Mouse (Mus musculus) E14TG2a.4 (cell line): ENCODE measurements around the gene Tbl2.

Experiments
- H3K27me3 ChIP-seq: 2 replicates; pipeline ENCODE4 v1.6.1; 2014; ENCODE audit warnings: low read length, control low read depth; ENCODE audit not compliant: insufficient read depth
- H3K36me3 ChIP-seq: 2 replicates; pipeline ENCODE4 v1.6.1; 2014; ENCODE audit warnings: low read length, control low read depth; ENCODE audit not compliant: insufficient read depth
- H3K4me1 ChIP-seq: replicated peaks from 2 replicates; pipeline ENCODE4 v1.6.1; 2014; ENCODE audit warnings: low read depth, low read length, control low read depth
- H3K4me3 ChIP-seq: replicated peaks from 2 replicates; pipeline ENCODE4 v1.5.1; 2014; ENCODE audit warnings: mild to moderate bottlenecking, low read length
- H3K9me3 ChIP-seq: 2 replicates; pipeline ENCODE4 v1.6.1; 2014; ENCODE audit warnings: low read length, control low read depth
- CTCF ChIP-seq: conservative IDR thresholded peaks from 2 replicates; pipeline ENCODE4 v1.5.1; 2014; ENCODE audit warnings: low read length
- NANOG ChIP-seq: IDR thresholded peaks from 2 replicates; pipeline ENCODE4 v1.6.1; 2014; ENCODE audit warnings: borderline replicate concordance, low read length, mixed read lengths
- POU5F1 ChIP-seq: IDR thresholded peaks from 2 replicates; pipeline ENCODE4 v1.6.1; 2014; ENCODE audit warnings: low read length, borderline replicate concordance

The Tbl2 gene

DNA sequence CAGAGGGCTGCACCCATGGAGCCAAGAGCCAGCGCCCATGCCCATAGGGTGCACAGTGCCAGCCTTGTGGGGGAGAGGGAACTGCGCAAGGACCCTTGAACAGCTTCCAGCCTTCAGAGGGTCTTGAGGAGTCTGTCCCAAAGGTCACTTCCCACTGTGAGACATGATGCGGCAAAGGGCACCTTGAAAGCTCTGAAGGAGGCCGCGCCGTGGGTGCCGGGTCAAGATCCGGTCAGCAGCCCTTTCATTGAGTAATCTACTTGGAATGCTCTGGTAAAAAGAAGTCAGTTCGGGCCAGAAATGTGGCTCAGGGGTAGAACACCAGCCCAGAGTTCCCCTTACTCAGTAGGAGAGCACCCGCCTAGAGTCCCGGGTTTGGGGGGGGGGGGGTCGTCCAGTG is 35.7 kb upstream of the Tbl2 start:
- no peak overlapping the region for H3K4me3 ChIP-seq
- TF ChIP-seq NANOG: no peak
- no peak for TF ChIP-seq CTCF
- TF ChIP-seq POU5F1: no peak
- peaks cover 35% of the 10 kb centered on the region for H3K4me1 ChIP-seq
- peaks cover 28% of the 10 kb centered on the region for H3K27me3 ChIP-seq
- no peaks in the 10 kb centered on the region for H3K36me3 ChIP-seq
- H3K9me3 ChIP-seq: no peaks in the 10 kb centered on the region

- Histone ChIP-seq H3K27me3 (peaks cover 14% of the 10 kb centered on the region), H3K36me3 (no peaks in the 10 kb centered on the region), H3K9me3 (no peaks in the 10 kb centered on the region), H3K4me3 (no peak overlapping the region), H3K4me1 (peaks cover 39% of the 10 kb centered on the region)
- TF ChIP-seq POU5F1 (no peak), CTCF (no peak), NANOG (no peak)
Observed at GRCm38 (mm10) chr5:135115241-135115640, 34.2 kb upstream of the Tbl2 start.

DNA sequence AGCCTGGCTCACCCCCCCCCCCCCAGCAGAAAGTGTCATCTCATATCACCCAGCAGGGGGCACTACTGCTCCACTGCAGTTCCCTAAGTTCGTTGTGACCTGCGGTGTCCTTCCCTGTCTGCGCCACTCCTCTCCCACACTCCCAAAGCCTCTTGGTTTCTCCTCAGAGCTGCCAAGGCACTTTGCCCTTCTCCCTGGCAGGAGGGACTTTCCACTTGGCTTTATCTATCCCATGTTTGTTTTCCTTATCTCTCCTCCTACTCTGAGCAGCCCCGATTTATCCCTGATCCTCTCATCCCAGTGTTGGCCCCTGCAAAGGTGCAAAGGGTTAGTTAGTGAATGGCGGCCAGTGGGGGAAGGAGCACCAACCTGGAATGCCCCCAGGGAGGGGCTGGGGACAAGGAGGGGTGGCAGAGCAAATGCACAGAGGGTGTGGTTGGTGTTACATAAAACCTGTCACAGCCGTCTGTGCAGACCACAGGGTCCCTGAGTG is 30.8 kb upstream of the Tbl2 start:
- no peaks in the 10 kb centered on the region for H3K9me3 ChIP-seq
- no peaks in the 10 kb centered on the region for H3K36me3 ChIP-seq
- peaks cover 51% of the 10 kb centered on the region for H3K4me1 ChIP-seq
- H3K27me3 ChIP-seq: peaks cover 24% of the 10 kb centered on the region
- H3K4me3 ChIP-seq: 0 out of 2 replicates have a peak overlapping the region, but pooled peaks have one; percentile 29
- TF ChIP-seq POU5F1 (no peak), NANOG (no peak), CTCF (peak; percentile 76)

DNA sequence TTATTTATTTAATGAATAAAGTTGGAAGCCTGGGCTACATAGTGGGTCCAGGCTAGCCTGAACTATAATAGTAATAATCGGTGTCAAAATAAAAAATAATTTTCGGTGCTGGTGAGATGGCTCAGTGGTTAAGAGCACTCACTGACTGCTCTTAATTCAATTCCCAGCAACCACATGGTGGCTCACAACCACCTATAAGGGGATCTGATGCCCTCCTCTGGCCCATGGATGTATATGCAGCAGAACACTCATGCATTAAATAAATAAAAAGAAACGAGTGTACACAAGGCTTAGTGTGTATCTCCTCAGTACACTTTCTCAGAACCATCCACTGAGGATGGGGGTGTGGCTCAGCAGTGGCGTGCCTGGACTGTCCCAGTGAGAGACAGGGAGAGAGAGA is 28.7 kb upstream of the Tbl2 start:
- Histone ChIP-seq H3K36me3 (no peaks in the 10 kb centered on the region), H3K4me3 (no peak overlapping the region), H3K9me3 (no peaks in the 10 kb centered on the region), H3K27me3 (peaks cover 26% of the 10 kb centered on the region), H3K4me1 (peaks cover 37% of the 10 kb centered on the region)
- no peak for TF ChIP-seq NANOG
- peak; percentile 36 for TF ChIP-seq CTCF

- Histone ChIP-seq H3K4me3 (no peak overlapping the region), H3K27me3 (peaks cover 26% of the 10 kb centered on the region), H3K36me3 (no peaks in the 10 kb centered on the region), H3K9me3 (no peaks in the 10 kb centered on the region), H3K4me1 (peaks cover 19% of the 10 kb centered on the region)
- TF ChIP-seq POU5F1 (no peak), NANOG (no peak), CTCF (no peak)
Observed at GRCm38 (mm10) chr5:135126121-135126520, 23.3 kb upstream of the Tbl2 start.

- peaks cover 15% of the 10 kb centered on the region for H3K4me1 ChIP-seq
- no peak overlapping the region for H3K4me3 ChIP-seq
- no peaks in the 10 kb centered on the region for H3K36me3 ChIP-seq
- H3K9me3 ChIP-seq: no peaks in the 10 kb centered on the region
- no peak for TF ChIP-seq CTCF
- TF ChIP-seq NANOG: no peak
- TF ChIP-seq POU5F1: no peak
- H3K27me3 ChIP-seq: peaks cover 23% of the 10 kb centered on the region
Observed at GRCm38 (mm10) chr5:135127669-135128068, 21.8 kb upstream of the Tbl2 start.

- Histone ChIP-seq H3K9me3 (no peaks in the 10 kb centered on the region), H3K36me3 (no peaks in the 10 kb centered on the region), H3K27me3 (peaks cover 28% of the 10 kb centered on the region), H3K4me1 (peaks cover 32% of the 10 kb centered on the region), H3K4me3 (no peak overlapping the region)
- TF ChIP-seq NANOG: peak; percentile 71
- no peak for TF ChIP-seq POU5F1
Observed at GRCm38 (mm10) chr5:135129747-135130146, 19.7 kb upstream of the Tbl2 start.

DNA sequence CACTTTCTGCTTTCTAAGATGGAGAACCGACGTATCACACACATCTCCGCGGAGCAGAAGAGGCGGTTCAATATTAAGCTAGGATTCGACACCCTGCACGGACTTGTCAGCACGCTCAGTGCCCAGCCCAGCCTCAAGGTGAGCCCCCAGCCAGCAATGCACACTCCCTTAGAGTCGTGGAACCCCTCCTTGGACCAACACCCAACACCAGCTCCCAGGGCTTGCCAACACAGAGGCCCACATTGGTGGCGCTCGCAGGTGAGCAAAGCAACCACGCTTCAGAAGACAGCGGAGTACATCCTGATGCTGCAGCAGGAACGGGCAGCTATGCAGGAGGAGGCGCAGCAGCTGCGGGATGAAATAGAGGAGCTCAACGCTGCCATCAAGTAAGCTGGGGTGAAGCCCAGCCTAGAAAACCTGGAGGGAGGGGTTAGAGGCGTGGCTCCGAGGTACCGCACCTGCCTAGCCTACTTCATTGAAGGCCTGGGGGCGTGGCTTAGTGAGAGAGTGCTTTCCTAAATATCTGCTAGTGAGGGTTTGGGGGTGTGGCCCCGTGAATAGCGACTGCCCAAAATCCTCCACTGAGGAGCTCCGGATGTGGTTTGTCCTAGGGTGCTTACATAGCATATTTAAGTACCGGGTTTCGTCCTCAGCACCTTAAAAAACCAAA is 15.6 kb upstream of the Tbl2 start:
- H3K4me1 ChIP-seq: peaks cover 40% of the 10 kb centered on the region
- no peak for TF ChIP-seq POU5F1
- H3K4me3 ChIP-seq: peak overlapping the region; percentile 73
- H3K9me3 ChIP-seq: no peaks in the 10 kb centered on the region
- no peaks in the 10 kb centered on the region for H3K36me3 ChIP-seq
- H3K27me3 ChIP-seq: peaks cover 39% of the 10 kb centered on the region

DNA sequence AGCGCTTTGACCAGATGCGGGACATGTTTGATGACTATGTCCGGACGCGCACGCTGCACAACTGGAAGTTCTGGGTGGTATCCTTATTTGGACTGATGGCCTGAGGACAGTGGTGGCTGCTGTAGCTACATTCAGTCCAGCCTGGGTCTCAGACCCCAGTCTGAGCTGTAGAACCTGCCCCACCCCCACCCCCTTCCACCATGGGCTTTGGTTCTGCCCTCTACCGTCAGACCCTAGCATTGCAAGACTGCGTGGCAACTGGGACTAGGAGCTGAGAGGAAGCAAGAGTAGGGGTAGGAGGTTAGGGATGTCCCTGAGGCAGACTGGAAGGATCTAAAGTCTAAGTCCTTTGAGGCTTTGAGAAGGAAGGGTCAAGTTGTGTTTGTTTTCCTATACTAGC is 14.9 kb upstream of the Tbl2 start:
- Histone ChIP-seq H3K27me3 (peaks cover 39% of the 10 kb centered on the region), H3K9me3 (no peaks in the 10 kb centered on the region), H3K4me1 (peaks cover 40% of the 10 kb centered on the region), H3K4me3 (peak overlapping the region; percentile 73), H3K36me3 (no peaks in the 10 kb centered on the region)
- TF ChIP-seq NANOG: no peak
- peak; percentile 88 for TF ChIP-seq CTCF
